Mouse (Mus musculus) left cerebral cortex, adult 11 months (tissue): ENCODE results near the gene Kctd6.

Source experiments
- DNase-seq: peaks from one replicate; pipeline ENCODE4 v3.0.0; 2022; ENCODE audit warnings: low spot score

Gene Kctd6

DNA sequence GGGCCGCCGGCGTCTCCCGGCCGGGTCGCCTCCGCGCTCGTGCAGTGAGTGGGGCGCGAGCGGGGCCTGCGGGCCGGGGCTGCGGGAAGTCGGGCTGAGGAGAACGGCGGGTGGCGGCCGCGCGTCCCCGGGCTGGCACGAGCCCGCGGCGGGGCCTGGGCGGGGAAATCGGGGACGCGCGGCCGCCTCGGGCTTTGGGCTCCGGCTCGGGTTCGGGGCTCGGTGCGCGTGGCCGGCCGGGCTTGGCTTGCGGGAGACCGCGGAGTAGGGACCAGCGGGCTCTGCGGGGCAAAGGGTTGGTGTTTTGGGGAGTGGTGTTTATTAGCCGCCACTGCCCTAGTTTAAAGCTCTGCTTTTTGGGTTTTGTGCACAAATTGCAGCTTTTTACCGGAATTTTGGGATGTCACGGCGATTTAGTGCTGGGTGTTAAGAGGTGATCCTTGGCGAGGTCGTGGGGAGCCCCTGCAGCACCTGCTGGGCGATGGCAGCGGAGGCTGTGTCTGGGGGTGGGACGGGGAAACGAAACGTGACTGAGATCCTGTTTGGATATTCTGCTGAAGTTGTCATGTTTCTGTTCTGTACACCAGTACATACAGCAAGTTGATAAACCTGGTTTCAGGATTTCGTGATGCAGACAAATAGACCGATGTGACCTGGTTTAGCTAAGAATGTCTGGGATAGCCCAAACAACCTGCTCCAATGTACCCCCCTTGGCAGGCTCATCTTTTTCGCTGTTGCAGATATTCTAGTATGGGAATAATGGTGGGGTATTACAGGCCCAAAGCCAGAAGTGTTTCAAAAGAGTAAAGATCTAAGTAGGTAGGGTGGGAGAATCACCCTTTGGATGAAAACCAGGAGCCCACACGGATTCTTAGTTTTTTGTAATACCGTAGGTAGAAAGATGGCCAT lies 613 bp downstream of the Kctd6 start:
- DNase-seq, result no peak

DNA sequence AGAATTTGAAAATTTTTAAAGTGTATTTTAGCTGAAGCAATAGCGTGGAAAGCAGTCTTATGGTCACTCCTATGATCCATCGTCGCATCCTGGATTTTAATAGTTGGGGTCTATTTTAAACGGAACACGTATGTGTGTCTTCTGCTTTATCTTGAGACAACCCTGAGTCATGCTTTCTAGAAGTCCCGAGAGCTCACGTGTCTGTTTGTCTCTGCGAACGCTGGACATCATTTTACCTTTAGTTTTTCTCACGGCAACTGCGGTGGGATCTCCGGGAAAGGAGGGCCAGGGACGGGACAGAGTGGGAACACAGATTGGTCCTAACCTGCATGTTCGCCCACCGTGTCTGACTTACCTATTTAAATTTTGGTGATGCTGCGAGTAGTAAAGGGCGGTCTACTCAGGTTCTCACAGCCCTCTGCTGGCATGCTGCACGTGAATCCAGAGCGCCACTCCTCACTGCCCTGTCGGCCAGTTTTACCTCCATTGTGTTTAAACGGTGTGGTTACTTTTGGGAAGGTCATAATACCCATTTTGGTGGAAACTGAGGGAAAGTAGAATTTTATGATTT lies 1.4 kb downstream of the Kctd6 start:
- no peak for DNase-seq

DNA sequence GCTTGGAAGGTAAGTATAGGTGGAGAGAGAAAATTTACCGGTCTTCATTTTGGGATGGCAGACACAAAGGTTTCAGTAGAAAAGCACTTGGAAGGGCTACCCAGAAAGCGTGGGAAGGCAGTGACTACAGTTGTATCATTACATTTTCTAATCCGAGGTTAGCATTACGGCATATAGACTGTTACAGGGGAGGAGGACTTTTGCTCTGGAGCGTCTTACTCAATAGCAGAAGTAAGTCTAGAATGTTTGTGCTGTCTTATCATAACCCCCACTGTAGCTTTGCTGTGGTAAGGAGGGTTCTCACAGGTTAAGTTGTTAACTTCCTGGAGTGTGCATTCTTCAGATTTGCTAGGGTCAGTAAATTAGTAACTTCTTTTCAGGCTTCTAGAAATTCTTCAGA lies 2.2 kb downstream of the Kctd6 start:
- no peak for DNase-seq

DNA sequence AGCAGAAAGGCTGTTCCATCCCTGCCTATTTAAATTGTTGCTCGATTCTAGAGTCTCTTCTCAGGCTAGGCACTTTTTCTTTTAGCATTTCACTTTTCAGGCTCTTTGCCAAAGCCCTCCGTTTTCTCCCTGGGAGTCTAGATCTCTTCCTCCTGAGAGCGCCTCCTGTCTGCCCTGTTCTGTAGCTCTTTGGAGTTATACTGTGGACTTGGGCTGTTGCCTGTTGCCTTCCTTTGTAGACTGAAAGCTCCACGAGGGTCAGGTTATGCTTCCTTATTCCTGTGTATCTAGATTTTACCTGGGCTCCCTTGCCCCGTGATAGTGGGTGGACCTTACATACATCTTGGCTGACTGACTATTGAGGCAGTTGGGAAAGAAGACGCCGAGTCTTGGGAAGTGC lies 4.3 kb downstream of the Kctd6 start:
- no peak for DNase-seq

DNA sequence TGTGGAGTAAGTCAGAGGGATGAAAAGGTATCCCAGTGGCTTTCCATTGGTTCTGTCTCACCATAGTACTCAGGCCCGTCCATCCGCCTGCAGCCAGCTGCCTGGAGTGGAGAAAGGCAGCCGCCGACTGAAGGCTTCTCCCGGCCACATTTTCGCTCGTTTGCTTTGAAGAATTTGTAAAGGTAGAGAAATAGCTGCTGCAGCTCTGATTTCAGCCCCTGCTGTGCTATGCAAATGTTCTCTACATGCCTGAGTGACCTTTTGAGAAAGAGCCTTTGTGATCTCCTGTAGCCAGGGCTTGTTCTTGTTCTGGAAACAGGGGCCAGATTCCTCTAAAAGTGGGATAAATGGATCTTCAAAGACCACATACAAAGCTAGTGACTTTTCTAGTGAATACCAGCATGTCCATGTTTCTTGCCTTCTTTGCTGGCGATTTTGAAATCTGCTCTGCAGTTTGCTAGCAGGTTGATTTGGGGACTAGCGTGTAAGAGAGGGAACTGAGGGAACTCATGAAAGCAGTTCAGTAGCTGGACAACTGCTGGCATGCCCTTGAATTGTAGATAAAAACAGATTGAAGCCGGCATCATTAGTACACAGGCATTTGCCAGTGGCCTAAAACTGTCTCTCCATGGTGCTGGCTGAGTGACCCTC lies 4.9 kb downstream of the Kctd6 start:
- no peak for DNase-seq

DNA sequence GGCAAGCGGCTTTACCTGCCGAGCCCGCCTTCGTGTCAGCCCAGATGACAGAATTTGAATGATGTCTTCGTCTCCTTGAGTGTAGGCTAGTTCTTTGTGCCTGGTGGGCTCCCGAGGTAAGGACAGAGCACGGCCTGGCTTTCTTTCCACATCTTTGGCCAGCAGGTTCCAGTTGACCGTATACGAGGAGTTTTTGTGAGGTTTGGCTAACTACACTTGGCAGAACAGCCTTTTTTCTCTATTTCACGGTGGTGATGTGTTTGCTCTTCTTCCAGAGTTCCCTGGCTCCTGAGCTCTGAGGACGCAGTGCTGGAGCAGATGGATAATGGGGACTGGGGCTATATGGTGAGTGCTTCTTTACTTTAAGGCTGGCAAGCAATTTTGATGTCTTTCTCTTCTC lies 5.9 kb downstream of the Kctd6 start:
- DNase-seq, result no peak

DNA sequence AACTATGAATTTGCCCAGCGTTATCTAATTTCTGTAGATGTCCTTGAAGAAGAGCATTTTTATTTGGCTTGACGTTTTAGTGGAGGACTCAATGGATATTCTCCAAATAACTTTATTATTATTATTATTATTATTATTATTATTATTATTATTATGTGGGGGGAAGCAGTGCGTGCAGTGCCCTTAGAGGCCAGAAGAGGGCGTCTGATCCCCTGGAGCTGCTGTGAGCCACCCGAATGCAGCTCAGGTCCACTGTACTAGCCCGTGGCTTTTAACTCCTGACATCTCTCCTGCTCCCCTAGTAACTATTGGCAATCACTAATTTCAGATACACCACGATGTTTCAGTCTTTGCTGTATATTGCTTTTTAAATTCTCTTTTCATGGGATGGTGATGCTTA lies 6.4 kb downstream of the Kctd6 start:
- DNase-seq, result no peak

DNA sequence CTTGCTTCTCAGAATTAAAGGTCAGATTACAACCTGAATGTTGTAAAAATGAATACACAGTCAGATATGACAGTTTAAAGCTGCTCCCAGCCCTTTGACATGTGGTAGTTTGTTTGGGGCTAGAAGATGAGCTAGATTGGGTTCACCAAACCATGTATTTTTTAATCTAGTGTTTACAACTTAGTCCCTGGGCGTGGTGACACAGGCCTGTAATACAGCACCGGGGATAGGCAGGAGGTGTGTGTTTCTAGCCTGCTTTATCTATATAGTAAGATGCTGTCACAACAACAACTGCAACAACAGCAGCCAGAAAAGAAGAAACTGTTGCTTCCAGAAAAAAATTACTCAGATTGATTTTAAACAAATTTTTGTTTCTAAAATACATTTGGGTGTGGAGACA lies 7.0 kb downstream of the Kctd6 start:
- DNase-seq, result no peak

DNA sequence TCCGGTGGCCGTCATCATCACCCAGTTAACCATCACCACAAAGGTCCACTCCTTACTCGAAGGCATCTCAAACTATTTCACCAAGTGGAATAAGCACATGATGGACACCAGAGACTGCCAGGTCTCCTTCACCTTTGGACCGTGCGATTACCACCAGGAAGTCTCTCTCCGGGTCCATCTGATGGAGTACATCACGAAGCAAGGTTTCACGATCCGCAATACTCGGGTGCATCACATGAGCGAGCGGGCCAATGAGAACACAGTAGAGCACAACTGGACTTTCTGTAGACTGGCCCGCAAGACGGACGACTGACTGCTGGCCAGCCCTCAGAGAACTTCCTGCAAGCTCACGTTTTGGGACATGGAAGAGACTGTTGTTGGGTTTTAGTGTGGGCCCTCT lies 8.6 kb downstream of the Kctd6 start:
- no peak for DNase-seq

DNA sequence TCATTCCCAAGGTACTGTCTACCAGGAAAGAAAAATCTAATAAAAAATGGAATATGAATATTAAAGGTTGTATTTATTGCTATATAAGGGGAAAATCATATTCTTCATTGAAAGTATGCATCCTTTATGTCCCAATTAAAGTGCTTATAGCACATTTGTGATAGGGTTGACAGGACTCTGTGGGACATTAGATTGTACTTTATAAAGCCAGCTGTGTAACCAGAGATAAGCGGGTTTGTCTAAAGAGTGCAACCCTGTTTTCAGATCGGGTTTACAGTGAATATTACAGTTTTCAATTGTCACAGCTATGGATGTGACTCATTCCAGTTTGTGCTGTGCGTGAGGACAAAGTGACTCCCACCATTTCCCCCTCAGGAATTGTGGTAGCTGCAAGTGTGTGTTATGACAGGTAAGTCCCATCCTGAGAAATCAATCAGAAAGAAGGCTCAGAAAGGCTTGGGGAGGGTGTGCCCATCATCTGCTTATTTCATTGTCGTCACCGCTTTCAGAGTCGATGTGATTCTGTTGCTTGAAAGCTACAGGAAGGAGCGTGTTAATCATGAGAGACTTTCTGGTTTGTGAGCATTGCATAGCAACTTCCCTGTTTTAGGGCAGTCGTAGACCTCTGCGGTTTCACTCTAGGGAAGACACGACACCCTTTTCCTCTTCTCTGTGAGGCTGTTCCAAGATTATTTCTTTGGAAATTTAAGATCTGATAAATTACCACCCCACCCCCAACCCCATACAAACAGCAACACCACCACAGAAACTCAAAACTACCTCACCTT lies 9.8 kb downstream of the Kctd6 start:
- no peak for DNase-seq

DNA sequence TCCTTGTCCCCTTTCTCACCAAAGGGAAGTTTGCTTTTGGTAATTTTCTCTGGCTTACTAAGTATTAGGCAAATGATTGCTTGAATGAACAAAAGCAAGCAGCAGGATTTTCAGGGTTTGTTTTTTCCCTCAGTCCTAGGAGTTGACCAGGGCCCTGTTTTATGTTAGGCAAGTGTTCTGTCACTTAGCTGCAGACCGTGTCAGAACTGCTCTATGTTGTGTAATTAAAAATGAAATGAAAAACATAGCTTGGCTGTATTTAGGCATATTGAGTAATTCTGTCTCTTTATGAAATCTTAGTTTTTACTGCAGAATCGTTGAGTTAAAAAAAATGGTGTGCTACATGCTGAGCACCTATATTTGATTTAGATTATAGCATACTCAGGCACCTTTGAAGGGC lies 10.9 kb downstream of the Kctd6 start:
- no peak for DNase-seq

DNA sequence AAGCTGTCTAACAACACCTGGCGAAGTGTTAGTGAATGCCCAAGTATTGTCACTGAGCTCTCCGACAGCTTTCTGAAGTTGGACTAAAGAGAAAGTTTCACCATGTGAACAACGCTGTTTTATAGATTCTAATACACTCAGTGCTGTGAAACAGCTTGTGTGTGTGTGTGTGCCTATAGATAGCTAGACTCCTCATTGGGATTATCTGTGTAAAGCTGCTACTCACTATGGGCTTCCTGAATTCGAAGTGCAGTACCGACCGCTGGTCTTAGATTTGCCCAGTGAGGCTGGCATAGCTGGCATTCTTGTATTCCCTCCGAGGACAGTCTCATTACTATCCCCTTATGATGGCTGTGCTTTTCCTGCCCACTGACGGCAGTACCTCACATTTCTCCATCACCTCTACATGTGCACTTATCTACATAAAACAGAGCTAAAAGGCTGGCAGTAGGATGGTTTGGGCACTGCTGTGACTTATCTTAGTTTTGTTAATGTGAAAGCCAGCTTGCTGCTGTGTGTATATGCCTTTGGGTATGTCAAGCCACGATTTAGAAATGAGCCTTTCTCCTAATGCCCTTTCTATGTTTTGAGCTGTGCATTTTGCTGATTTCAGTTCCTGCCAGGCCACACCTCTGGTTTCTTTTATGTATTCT lies 15.6 kb downstream of the Kctd6 start:
- no peak for DNase-seq

DNA sequence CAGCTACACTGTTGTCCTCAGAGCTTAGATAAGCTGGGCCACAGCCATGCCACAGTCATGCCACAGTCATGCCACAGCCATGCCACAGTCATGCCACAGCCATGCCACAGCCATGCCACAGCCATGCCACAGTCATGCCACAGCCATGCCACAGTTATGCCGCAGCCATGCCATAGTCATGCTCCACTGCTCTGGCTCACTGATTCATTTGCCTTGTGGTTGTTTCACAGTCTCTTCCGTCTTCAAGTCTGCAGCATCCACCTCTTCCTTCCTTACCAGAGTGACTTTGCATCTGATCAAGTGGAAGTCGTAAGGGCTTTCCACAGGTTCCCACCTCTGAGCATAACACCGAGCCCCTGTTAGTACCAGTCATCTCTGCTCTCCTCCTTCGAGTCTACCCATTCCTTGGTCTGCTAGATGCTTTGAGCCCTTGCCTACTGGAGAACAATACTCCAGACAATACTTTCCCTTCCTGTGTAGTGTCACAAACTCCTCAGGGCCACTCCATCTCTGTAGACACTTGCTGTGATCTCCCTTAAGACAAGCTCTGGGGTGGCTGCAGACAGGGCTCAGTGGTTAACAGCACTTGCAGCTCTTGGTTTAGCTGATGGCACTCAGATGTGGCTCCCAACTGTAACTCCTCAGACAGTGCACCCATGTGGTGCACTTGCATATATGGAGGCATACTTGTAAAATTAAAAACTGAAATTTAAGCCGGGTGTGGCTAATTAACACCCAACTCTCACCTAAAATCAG lies 18.4 kb downstream of the Kctd6 start:
- DNase-seq, result no peak

DNA sequence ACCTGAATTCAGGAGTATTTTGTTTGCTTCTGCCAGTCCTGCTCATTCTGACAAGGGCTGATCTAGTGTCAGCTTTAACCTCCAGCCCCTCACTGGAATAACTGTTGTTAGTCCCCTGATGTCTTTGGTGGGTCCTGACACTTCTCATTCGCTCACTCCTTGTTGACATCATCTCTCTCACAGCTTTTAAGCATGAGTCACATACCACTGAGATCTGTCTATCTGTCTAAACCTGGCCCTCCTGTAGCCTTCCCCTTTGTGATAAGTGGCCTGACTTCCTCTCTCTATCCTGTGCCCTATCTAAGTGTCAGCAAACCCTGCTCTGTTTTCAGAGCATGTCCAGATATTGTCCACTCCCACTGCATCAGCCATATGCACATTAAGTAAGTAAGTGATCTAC lies 19.3 kb downstream of the Kctd6 start:
- no peak for DNase-seq

DNA sequence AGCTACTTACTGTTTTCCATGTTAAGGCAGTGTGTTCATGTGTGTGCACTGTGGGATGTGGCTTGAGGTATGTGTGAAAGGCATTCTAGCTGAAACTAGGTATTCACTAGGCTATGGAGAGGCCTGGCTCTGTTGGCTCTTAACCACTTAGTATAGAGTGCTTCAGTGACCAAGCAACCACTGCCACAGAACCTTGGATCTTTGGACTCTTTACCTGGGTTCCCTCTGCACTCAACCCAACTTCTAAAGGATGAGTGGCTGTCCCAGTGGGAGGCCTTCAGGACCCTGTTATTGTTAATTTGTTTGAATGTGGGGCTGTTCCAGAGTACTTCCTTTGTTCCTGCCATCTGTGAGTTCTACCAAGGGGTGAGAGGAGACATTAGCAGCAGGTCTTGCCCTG lies 27.9 kb downstream of the Kctd6 start:
- DNase-seq, result no peak

DNA sequence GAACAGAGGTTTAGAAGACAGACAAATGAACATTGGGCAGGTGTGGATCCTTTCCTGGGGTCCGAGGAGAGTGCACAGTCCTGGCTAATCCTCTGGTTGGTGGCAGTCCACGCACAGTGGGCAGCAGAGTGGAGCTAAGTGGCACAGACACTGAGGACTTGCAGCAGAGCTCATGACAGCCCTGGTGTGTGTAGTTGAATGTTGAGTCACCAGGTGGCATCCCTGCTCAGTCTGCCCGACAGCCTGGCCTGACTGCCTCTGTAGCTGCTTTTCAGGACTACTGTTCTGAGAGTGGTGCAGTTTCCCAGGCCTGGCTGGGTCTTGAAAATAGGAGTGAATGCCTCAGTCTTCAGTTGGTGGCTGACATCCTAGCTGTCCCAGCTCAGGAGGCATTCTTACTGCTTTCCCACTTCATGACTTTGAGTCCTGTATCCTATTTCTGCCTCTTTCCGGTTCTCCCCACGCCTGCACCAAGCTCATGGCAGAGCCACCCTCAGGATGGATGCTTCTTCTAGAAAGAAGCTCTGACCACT lies 28.5 kb downstream of the Kctd6 start:
- no peak for DNase-seq

DNA sequence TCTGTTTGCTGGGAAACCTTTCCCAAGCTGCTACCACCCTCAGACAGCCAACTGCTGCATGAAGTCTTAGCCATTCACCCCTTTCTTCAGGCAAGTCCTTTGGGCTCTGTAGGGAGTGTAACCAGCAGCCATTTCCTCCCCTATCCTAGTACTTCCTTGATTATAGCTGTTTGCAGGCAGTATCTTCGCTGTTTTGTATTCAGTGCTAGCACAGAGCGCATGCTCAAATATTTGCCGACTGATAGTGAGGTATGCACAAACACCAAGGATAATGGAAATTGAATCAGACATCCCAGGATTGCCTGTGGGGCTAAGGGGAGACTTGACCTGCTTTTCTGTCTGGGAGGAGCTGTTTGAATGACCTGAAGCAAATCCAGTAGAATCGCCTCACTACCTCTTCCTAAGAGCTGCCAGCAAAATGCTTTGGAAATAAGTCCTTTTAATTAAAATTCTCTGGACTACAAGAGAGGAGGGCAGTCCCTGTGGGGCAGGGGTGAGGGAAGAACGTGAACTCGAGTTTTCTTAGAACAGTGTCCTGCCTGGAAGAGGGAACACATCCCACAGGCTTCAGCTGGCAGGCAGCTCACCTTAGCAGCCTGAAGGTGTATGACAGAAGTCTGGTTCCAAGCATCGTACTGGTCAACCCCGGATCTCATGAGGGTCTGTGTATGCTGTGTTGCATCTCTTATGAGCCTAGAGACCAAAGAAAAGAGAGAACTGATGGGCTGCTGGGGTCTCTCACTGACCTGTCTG lies 29.4 kb downstream of the Kctd6 start:
- DNase-seq, result no peak

DNA sequence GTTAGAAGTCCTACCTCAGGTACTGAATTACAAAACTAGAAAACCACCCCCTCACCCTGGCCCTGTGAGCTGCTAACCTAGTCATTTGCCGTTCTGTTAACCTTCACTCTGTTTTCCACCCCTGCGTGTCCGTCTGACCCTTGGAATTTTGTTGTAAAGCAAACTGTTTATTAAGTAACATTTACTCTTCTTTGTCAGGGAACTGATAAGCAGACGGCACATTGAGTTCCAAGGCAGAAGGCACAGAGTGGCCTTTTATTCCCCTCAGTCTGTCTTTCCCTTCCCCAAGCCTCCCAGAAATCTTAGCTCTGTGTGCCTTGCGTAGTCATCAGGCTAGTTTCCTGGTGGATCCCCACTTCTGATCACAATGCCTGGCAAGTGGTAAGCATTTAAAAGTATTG lies 30.3 kb downstream of the Kctd6 start:
- DNase-seq, result no peak

DNA sequence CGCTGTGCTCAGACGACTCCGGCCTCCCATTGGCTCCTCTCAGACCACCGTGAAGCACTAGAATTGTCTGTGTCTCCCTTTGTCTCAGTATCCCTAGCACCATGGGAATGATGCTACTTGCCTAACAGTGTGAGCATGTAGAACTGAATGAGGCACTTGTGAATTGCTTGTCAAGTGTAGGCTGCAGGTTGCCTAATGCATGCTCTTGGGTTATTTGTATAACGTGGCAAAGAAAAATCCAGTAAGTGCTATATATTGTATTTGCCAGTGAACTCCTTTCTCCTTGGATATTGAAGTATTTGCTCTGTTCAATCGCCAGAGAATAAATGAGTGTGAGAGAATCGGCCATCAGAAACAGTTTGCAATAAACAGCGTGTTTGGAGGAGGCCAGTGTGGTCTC lies 32.9 kb downstream of the Kctd6 start:
- DNase-seq, result no peak

DNA sequence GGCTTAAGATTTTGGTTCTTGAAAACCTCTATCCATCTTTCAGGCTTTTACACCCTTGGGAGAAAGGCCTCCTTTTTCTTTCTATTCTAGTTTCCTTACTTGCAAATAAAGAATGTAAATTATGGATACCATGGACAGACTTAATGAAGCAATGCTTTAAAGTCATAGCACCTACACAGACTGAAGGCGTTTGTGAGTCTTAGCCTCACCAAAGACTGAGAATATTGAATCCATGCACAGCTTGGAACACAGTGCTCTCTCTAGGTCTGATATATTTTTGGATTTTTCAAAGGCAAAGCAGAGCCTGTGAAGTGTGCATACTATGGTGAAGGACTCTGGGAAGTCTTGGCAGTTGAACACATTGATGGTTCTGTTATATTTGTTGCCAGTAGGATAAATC lies 35.3 kb downstream of the Kctd6 start:
- DNase-seq, result no peak
